Mouse (Mus musculus): Measurements from ENCODE around the gene Zfp536. TPM values are rescaled to one million over a fixed set of nuclear protein-coding genes. Genes with fewer than 3 reads are reported as not detected.
A peak's percentile ranks its signal among the peaks of the same experiment; 100 is the strongest.

The Zfp536 gene
- polyA plus RNA-seq, 1 experiment: not detected

- H3K36me3 ChIP-seq (ENCODE audit: control insufficient read depth, insufficient read depth): no peaks in the 10 kb centered on the region
- no peak overlapping the region for H3K4me2 ChIP-seq (ENCODE audit: low read depth)
- H3K27me3 ChIP-seq (ENCODE audit: control insufficient read depth, insufficient read depth, insufficient read length): no peaks in the 10 kb centered on the region
- TF ChIP-seq REST (IDR thresholded peaks at IDR 0.05; ENCODE audit: insufficient read depth, insufficient read length) (no peak), TCF12 (IDR thresholded peaks at IDR 0.05; ENCODE audit: insufficient read depth, poor library complexity, severe bottlenecking) (no peak), E2F4 (IDR thresholded peaks at IDR 0.05; ENCODE audit: insufficient read depth) (no peak), MAX (IDR thresholded peaks at IDR 0.05; ENCODE audit: low read depth) (no peak), SRF (IDR thresholded peaks at IDR 0.05; ENCODE audit: control insufficient read depth, insufficient read length, low read depth) (no peak), POLR2AphosphoS2 (IDR thresholded peaks at IDR 0.05; ENCODE audit: insufficient read length, low read depth) (no peak), MYOG (IDR thresholded peaks at IDR 0.05; ENCODE audit: control insufficient read depth in 1 of 3, insufficient read depth in 1 of 3, insufficient read length in 2 of 3, low read depth in 2 of 3) (no peak)
- H3K79me2 ChIP-seq (ENCODE audit: control insufficient read depth, insufficient read depth): no peaks in the 10 kb centered on the region
- no peak overlapping the region for H3K4me3 ChIP-seq
- H3ac ChIP-seq (ENCODE audit: control insufficient read depth, insufficient read length): no peak overlapping the region
Measured at GRCm38 (mm10) chr7:37685247-37685646, 88.2 kb downstream of the Zfp536 start.

GRCm38 (mm10) chr7:37681335-37681734 is 92.1 kb downstream of the Zfp536 start:
- Histone ChIP-seq H3K36me3 (ENCODE audit: control insufficient read depth, insufficient read depth) (no peaks in the 10 kb centered on the region), H3K79me2 (ENCODE audit: control insufficient read depth, insufficient read depth) (no peaks in the 10 kb centered on the region), H3ac (ENCODE audit: control insufficient read depth, insufficient read length) (no peak overlapping the region), H3K27me3 (ENCODE audit: control insufficient read depth, insufficient read depth, insufficient read length) (no peaks in the 10 kb centered on the region), H3K4me2 (ENCODE audit: low read depth) (no peak overlapping the region), H3K4me3 (no peak overlapping the region)
- TF ChIP-seq CEBPB (IDR thresholded peaks at IDR 0.05; ENCODE audit: insufficient read depth, poor library complexity, severe bottlenecking) (no peak), SRF (IDR thresholded peaks at IDR 0.05; ENCODE audit: control insufficient read depth, insufficient read length, low read depth) (no peak), POLR2AphosphoS2 (IDR thresholded peaks at IDR 0.05; ENCODE audit: insufficient read length, low read depth) (no peak), TCF3 (IDR thresholded peaks at IDR 0.05; ENCODE audit: insufficient read length, low read depth) (no peak), TCF12 (IDR thresholded peaks at IDR 0.05; ENCODE audit: insufficient read depth, poor library complexity, severe bottlenecking) (no peak), MAX (IDR thresholded peaks at IDR 0.05; ENCODE audit: low read depth) (no peak), POLR2A (IDR thresholded peaks at IDR 0.05; ENCODE audit: insufficient read length, low read depth) (no peak), USF1 (IDR thresholded peaks at IDR 0.05; ENCODE audit: low read depth) (no peak), MYOG (IDR thresholded peaks at IDR 0.05; ENCODE audit: control insufficient read depth in 1 of 3, insufficient read depth in 1 of 3, insufficient read length in 2 of 3, low read depth in 2 of 3) (no peak), REST (IDR thresholded peaks at IDR 0.05; ENCODE audit: insufficient read depth, insufficient read length) (no peak), E2F4 (IDR thresholded peaks at IDR 0.05; ENCODE audit: insufficient read depth) (no peak)

GRCm38 (mm10) chr7:37663676-37664365 is 109.6 kb downstream of the Zfp536 start:
- Histone ChIP-seq H3K79me2 (ENCODE audit: control insufficient read depth, insufficient read depth) (no peaks in the 10 kb centered on the region), H3K36me3 (ENCODE audit: control insufficient read depth, insufficient read depth) (no peaks in the 10 kb centered on the region)
- TF ChIP-seq MYOD1 (IDR thresholded peaks at IDR 0.05; ENCODE audit: control insufficient read depth in 1 of 3, insufficient read length in 2 of 3, low read depth in 2 of 3): no peak
- TF ChIP-seq E2F4 (IDR thresholded peaks at IDR 0.05; ENCODE audit: insufficient read depth): no peak
- TF ChIP-seq REST (IDR thresholded peaks at IDR 0.05; ENCODE audit: insufficient read depth, insufficient read length): no peak
- no peak for TF ChIP-seq MYOG (IDR thresholded peaks at IDR 0.05; ENCODE audit: control insufficient read depth in 1 of 3, insufficient read depth in 1 of 3, insufficient read length in 2 of 3, low read depth in 2 of 3)

GRCm38 (mm10) chr7:37648671-37649070 is 124.8 kb downstream of the Zfp536 start:
- no peaks in the 10 kb centered on the region for H3K79me2 ChIP-seq (ENCODE audit: control insufficient read depth, insufficient read depth)
- H3ac ChIP-seq (ENCODE audit: control insufficient read depth, insufficient read length): no peak overlapping the region
- no peak overlapping the region for H3K4me3 ChIP-seq
- peak overlapping the region; percentile 61 for H3K4me2 ChIP-seq (ENCODE audit: low read depth)
- H3K27me3 ChIP-seq (ENCODE audit: control insufficient read depth, insufficient read depth, insufficient read length): no peaks in the 10 kb centered on the region
- no peak for TF ChIP-seq E2F4 (IDR thresholded peaks at IDR 0.05; ENCODE audit: insufficient read depth)
- TF ChIP-seq MAX (IDR thresholded peaks at IDR 0.05; ENCODE audit: low read depth): no peak
- TF ChIP-seq TCF12 (IDR thresholded peaks at IDR 0.05; ENCODE audit: insufficient read depth, poor library complexity, severe bottlenecking): no peak
- TF ChIP-seq POLR2A (IDR thresholded peaks at IDR 0.05; ENCODE audit: insufficient read length, low read depth): no peak
- no peak for TF ChIP-seq MYOG (IDR thresholded peaks at IDR 0.05; ENCODE audit: control insufficient read depth in 1 of 3, insufficient read depth in 1 of 3, insufficient read length in 2 of 3, low read depth in 2 of 3)
- no peak for TF ChIP-seq MYOD1 (IDR thresholded peaks at IDR 0.05; ENCODE audit: control insufficient read depth in 1 of 3, insufficient read length in 2 of 3, low read depth in 2 of 3)
- no peak for TF ChIP-seq USF1 (IDR thresholded peaks at IDR 0.05; ENCODE audit: low read depth)
- no peak for TF ChIP-seq TCF3 (IDR thresholded peaks at IDR 0.05; ENCODE audit: insufficient read length, low read depth)
- TF ChIP-seq SRF (IDR thresholded peaks at IDR 0.05; ENCODE audit: control insufficient read depth, insufficient read length, low read depth): no peak
- no peak for TF ChIP-seq POLR2AphosphoS2 (IDR thresholded peaks at IDR 0.05; ENCODE audit: insufficient read length, low read depth)
- no peak for TF ChIP-seq CEBPB (IDR thresholded peaks at IDR 0.05; ENCODE audit: insufficient read depth, poor library complexity, severe bottlenecking)
- no peak for TF ChIP-seq REST (IDR thresholded peaks at IDR 0.05; ENCODE audit: insufficient read depth, insufficient read length)
- no peaks in the 10 kb centered on the region for H3K36me3 ChIP-seq (ENCODE audit: control insufficient read depth, insufficient read depth)

More at GRCm38 (mm10) chr7:37663676-37664365, 109.6 kb downstream of the Zfp536 start:
- Histone ChIP-seq H3K4me2 (ENCODE audit: low read depth) (no peak overlapping the region), H3K4me3 (no peak overlapping the region), H3ac (ENCODE audit: control insufficient read depth, insufficient read length) (no peak overlapping the region), H3K27me3 (ENCODE audit: control insufficient read depth, insufficient read depth, insufficient read length) (no peaks in the 10 kb centered on the region)
